ENCODE assay signal across 19 mouse cellular contexts in the genomic region with DNA sequence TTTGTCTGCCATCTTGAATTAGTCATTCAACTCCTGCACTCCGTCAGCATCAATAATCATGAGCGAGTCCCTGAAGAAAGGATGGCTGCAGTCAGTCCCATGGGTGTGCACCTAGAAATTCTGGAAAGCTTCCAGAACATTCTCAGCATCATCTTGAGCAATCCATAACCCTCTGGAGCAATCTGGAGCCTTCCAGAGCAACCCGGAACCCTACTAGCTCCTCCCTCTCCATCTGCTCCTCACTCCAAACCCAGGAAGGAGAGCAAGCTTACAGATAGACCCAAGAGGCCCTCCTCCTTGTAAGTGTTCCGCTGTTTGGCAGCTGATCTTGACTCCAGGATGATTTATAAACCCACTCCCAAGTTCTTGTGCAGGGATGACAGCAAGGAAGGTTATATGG. TPM values are rescaled to one million over a fixed set of nuclear protein-coding genes. Genes with fewer than 3 reads are reported as not detected.
DNase-seq lines count a peak whose midpoint lies in the region; ATAC-seq and TF ChIP-seq lines count a peak whose summit lies in the region.
"Had no signal": no experiment of that assay in that cellular context is flagged by ENCODE, and none has a peak within 500 bp of the region (broad histone marks: within the 10 kb centered on the region; RNA-seq: fewer than 3 reads in every experiment).

No protein-coding gene starts in this region.

- no peaks in the 10 kb centered on the region for H3K36me3 ChIP-seq in hindbrain, embryonic 13.5 days
- H3K36me3 ChIP-seq in hindbrain, embryonic 11.5 days (ENCODE audit: control insufficient read depth, insufficient read depth, low read length): no peaks in the 10 kb centered on the region
- H3K36me3 ChIP-seq: embryonic facial prominence, embryonic 13.5 days; heart, embryonic 15.5 days; hindbrain, embryonic 15.5 days had no signal

- no peaks in the 10 kb centered on the region for H3K27me3 ChIP-seq in hindbrain, embryonic 13.5 days
- no peaks in the 10 kb centered on the region for H3K27me3 ChIP-seq in hindbrain, embryonic 11.5 days (ENCODE audit: control insufficient read depth, insufficient read depth, low read length)
- H3K27me3 ChIP-seq: hindbrain, embryonic 15.5 days had no signal

- TF ChIP-seq CTCF in cortical plate, adult 2 months (IDR thresholded peaks at IDR 0.05; ENCODE audit: extremely low read depth, insufficient read depth, low read length): no peak

- H3K9me3 ChIP-seq in hindbrain, embryonic 13.5 days: no peaks in the 10 kb centered on the region
- H3K9me3 ChIP-seq in hindbrain, embryonic 11.5 days (ENCODE audit: control insufficient read depth, low read length): no peaks in the 10 kb centered on the region
- H3K9me3 ChIP-seq: embryonic facial prominence, embryonic 13.5 days; forebrain, embryonic 13.5 days; heart, embryonic 15.5 days; hindbrain, embryonic 15.5 days had no signal

- H3K9ac ChIP-seq in hindbrain, embryonic 13.5 days: no peak overlapping the region
- no peak overlapping the region for H3K9ac ChIP-seq in hindbrain, embryonic 11.5 days (ENCODE audit: low read depth, low read length)
- H3K9ac ChIP-seq: embryonic facial prominence, embryonic 13.5 days; forebrain, embryonic 13.5 days; forebrain, postnatal 0 days; heart, embryonic 15.5 days; hindbrain, embryonic 15.5 days had no signal

- peak; percentile 39 to 50 for DNase-seq in cerebellum, adult 18-20 months
- DNase-seq in cerebellum, adult 9-10 months: no peak
- no peak for DNase-seq in hindbrain, embryonic 11.5 days (ENCODE audit: low spot score)
- DNase-seq in brain, adult 2 months (ENCODE audit: low read depth, low spot score): peak; percentile 82
- DNase-seq in urinary bladder, postnatal 14 days (ENCODE audit: low spot score): no peak
- DNase-seq: adrenal gland, postnatal 10 days; forebrain, postnatal 0 days; gastrocnemius, postnatal 14 days; heart, adult 2 months; heart, postnatal 14 days had no signal

- no peak overlapping the region for H3K4me3 ChIP-seq in hindbrain, embryonic 13.5 days
- no peak overlapping the region for H3K4me3 ChIP-seq in hindbrain, embryonic 11.5 days (ENCODE audit: low read depth, low read length)
- H3K4me3 ChIP-seq in cortical plate, adult 2 months (ENCODE audit: insufficient read depth, low read length): no peak overlapping the region
- H3K4me3 ChIP-seq: embryonic facial prominence, embryonic 13.5 days; forebrain, embryonic 13.5 days; heart, adult 2 months; heart, embryonic 15.5 days; hindbrain, embryonic 15.5 days had no signal

- ATAC-seq in hindbrain, embryonic 13.5 days (ENCODE audit: low FRiP score): no peak
- no peak for ATAC-seq in hindbrain, embryonic 11.5 days (ENCODE audit: low FRiP score)
- ATAC-seq: forebrain, embryonic 13.5 days; forebrain, postnatal 0 days; intestine, embryonic 16.5 days had no signal

- 0 out of 2 replicates have a peak overlapping the region, but pooled peaks have one; percentile 4 for H3K27ac ChIP-seq in hindbrain, embryonic 13.5 days
- no peak overlapping the region for H3K27ac ChIP-seq in hindbrain, embryonic 11.5 days (ENCODE audit: low read depth, low read length)
- H3K27ac ChIP-seq in cortical plate, adult 2 months (ENCODE audit: insufficient read depth, low read length): peak overlapping the region; percentile 84; the same call in 1 of the 2 replicates
- H3K27ac ChIP-seq: embryonic facial prominence, embryonic 13.5 days; forebrain, embryonic 13.5 days; heart, adult 2 months; heart, embryonic 15.5 days; hindbrain, embryonic 15.5 days had no signal

- H3K4me1 ChIP-seq in hindbrain, embryonic 13.5 days (replicated peaks): peaks cover 72% of the 10 kb centered on the region
- peaks cover 14% of the 10 kb centered on the region for H3K4me1 ChIP-seq in hindbrain, embryonic 11.5 days (replicated peaks; ENCODE audit: control insufficient read depth, insufficient read depth, low read length)
- H3K4me1 ChIP-seq in cortical plate, adult 2 months (ENCODE audit: control insufficient read depth, insufficient read depth, low read length): peaks cover 28% of the 10 kb centered on the region
- H3K4me1 ChIP-seq: heart, embryonic 15.5 days had no signal

- H3K4me2 ChIP-seq in hindbrain, embryonic 13.5 days: no peak overlapping the region
- no peak overlapping the region for H3K4me2 ChIP-seq in hindbrain, embryonic 11.5 days (replicated peaks; ENCODE audit: low read depth, low read length)
- H3K4me2 ChIP-seq: embryonic facial prominence, embryonic 13.5 days; forebrain, embryonic 13.5 days; heart, embryonic 11.5 days; heart, embryonic 15.5 days; hindbrain, embryonic 15.5 days had no signal

- TF ChIP-seq POLR2A in cortical plate, adult 2 months (IDR thresholded peaks at IDR 0.05; ENCODE audit: extremely low read depth, insufficient read depth, low read length): no peak

- WGBS in hindbrain, embryonic 13.5 days: 78% methylated on average over 4 of the region's 4 CpGs
- 91% methylated on average over 4 of the region's 4 CpGs for WGBS in hindbrain, embryonic 11.5 days

RNA-seq across cellular contexts. Expression of gene Rbfox3, which starts 17.2 kb away (rescaled TPM):
- 54.3 and 55.2 TPM in 2 replicates for polyA plus RNA-seq in hindbrain, embryonic 13.5 days (2015; fragmentation: Nextera tagmentation; extraction: Ambion mirVana)
- 11.7 and 12.6 TPM in 2 replicates for polyA plus RNA-seq in hindbrain, embryonic 11.5 days (2014; fragmentation: Nextera tagmentation; extraction: Ambion mirVana)
- polyA plus RNA-seq in cortical plate, adult 2 months (2012; rRNA removed): 117 TPM in 2 replicates
- polyA plus RNA-seq: C2C12; heart, adult 2 months had no signal

Comparison
In these comparisons a context has a peak if more than half of its experiments do, and no peak if none do; other contexts are left out.
1. DNase-seq: peak in cerebellum, adult 18-20 months (2 of 2) and brain, adult 2 months (single experiment); none in cerebellum, adult 9-10 months (single experiment), hindbrain, embryonic 11.5 days (single experiment) and urinary bladder, postnatal 14 days (single experiment).